Mouse (Mus musculus) neural tube, embryonic 11.5 days (tissue): ENCODE data around the gene Gtf2i. TPM values are rescaled to one million over a fixed set of nuclear protein-coding genes. Genes with fewer than 3 reads are reported as not detected.

ENCODE experiments used
- ATAC-seq: fragments of 200-750 bp; cut with Nextera tagmentation; 2 replicates; pipeline ENCODE4 v1.8.0; 2017; ENCODE audit warnings: moderate number of reproducible peaks, mild to moderate bottlenecking, moderate TSS enrichment, moderate library complexity; ENCODE audit not compliant: insufficient read depth, low FRiP score, low TSS enrichment
- DNase-seq: peaks from one replicate; pipeline ENCODE4 v3.0.0-alpha.2; 2015; ENCODE audit warnings: low spot score
- H3K27ac ChIP-seq: fragments of 300-500 bp; sonication (generic); 2 replicates; pipeline ENCODE4 v1.5.1; 2014; ENCODE audit warnings: low read depth, mild to moderate bottlenecking, low read length
- H3K27me3 ChIP-seq: fragments of 300-500 bp; sonication (generic); 2 replicates; pipeline ENCODE4 v1.6.1; 2014; ENCODE audit warnings: mild to moderate bottlenecking, low read length, mixed read lengths; ENCODE audit not compliant: control insufficient read depth, insufficient read depth
- H3K36me3 ChIP-seq: fragments of 300-500 bp; sonication (generic); 2 replicates; pipeline ENCODE4 v1.6.1; 2014; ENCODE audit warnings: mild to moderate bottlenecking, low read length, moderate library complexity, mixed read lengths; ENCODE audit not compliant: control insufficient read depth, insufficient read depth
- H3K4me1 ChIP-seq: fragments of 300-500 bp; sonication (generic); 2 replicates; pipeline ENCODE4 v1.6.1; 2014; ENCODE audit warnings: low read length, mixed read lengths; ENCODE audit not compliant: control insufficient read depth, insufficient read depth
- H3K4me2 ChIP-seq: fragments of 300-500 bp; sonication (generic); 2 replicates; pipeline ENCODE4 v1.6.1; 2014; ENCODE audit warnings: low read depth, mild to moderate bottlenecking, moderate library complexity
- H3K4me3 ChIP-seq: fragments of 300-500 bp; sonication (generic); 2 replicates; pipeline ENCODE4 v1.5.1; 2014; ENCODE audit warnings: low read depth, low read length
- H3K9ac ChIP-seq: fragments of 300-500 bp; sonication (generic); 2 replicates; pipeline ENCODE4 v1.6.1; 2014; ENCODE audit warnings: mild to moderate bottlenecking, low read length
- H3K9me3 ChIP-seq: fragments of 300-500 bp; sonication (generic); 2 replicates; pipeline ENCODE4 v1.6.1; 2016; ENCODE audit warnings: low read length; ENCODE audit not compliant: control insufficient read depth
- WGBS: fragments of 180-500 bp; shearing (Covaris S2); extraction: QIAGEN DNeasy Blood & Tissue Kit; methylation state at CpG from one replicate; pipeline ENCODE4 v1.1.7; 2014; 5-methylcytosine and 5-hydroxymethylcytosine counted together
- polyA plus RNA-seq: library from polyadenylated mRNA; unstranded; fragments of >200 nt; fragmentation: Nextera tagmentation; extraction: Ambion mirVana; gene quantifications from 2 replicates; pipeline ENCODE4 v1.2.1, GENCODE M21; 2014

Gtf2i gene
- polyA plus RNA-seq, 1 experiment from 2014 or later, result 193 TPM

- ATAC-seq (no peak), DNase-seq (no peak)
- Histone ChIP-seq H3K4me2 (no peak within 1 kb of the TSS), H3K4me3 (no peak within 1 kb of the TSS), H3K4me1 (peaks cover 5% of the 10 kb centered on the region), H3K9ac (no peak within 1 kb of the TSS), H3K9me3 (no peaks in the 10 kb centered on the region), H3K27ac (no peak within 1 kb of the TSS), H3K36me3 (no peaks in the 10 kb centered on the region), H3K27me3 (no peaks in the 10 kb centered on the region)
- 89% methylated on average over 7 of the region's 7 CpGs for WGBS
These were observed 85.2 kb downstream of the Gtf2i start, which contains the start of gene Ncf1 for GRCm38 (mm10) chr5:134229391-134229790. Ncf1 (minus strand) TSS chr5:134229625.

GRCm38 (mm10) chr5:134228249-134228638 lies 86.3 kb downstream of the Gtf2i start:
- 85% methylated on average over 6 of the region's 6 CpGs for WGBS
- H3K9me3 ChIP-seq, result no peaks in the 10 kb centered on the region
- no peaks in the 10 kb centered on the region for H3K27me3 ChIP-seq
- no peak overlapping the region for H3K9ac ChIP-seq
- H3K27ac ChIP-seq, result no peak overlapping the region
- ATAC-seq (no peak), DNase-seq (no peak)
- H3K4me2 ChIP-seq, result no peak overlapping the region
- H3K36me3 ChIP-seq, result no peaks in the 10 kb centered on the region
- no peaks in the 10 kb centered on the region for H3K4me1 ChIP-seq
- no peak overlapping the region for H3K4me3 ChIP-seq

GRCm38 (mm10) chr5:134227574-134228248 lies 86.8 kb downstream of the Gtf2i start:
- WGBS, result 46% methylated on average over 11 of the region's 11 CpGs
- peak; percentile 50 for DNase-seq
- H3K4me2 ChIP-seq, result no peak overlapping the region
- no peak overlapping the region for H3K27ac ChIP-seq
- no peaks in the 10 kb centered on the region for H3K36me3 ChIP-seq
- no peaks in the 10 kb centered on the region for H3K9me3 ChIP-seq
- H3K4me3 ChIP-seq, result no peak overlapping the region
- 0 out of 2 replicates have a peak, but pooled peaks cover under 1% of the 10 kb centered on the region for H3K27me3 ChIP-seq
- ATAC-seq, result no peak
- no peaks in the 10 kb centered on the region for H3K4me1 ChIP-seq
- no peak overlapping the region for H3K9ac ChIP-seq

- Histone ChIP-seq H3K9me3 (no peaks in the 10 kb centered on the region), H3K27ac (no peak overlapping the region), H3K4me1 (peaks cover 2% of the 10 kb centered on the region; the same call in 1 of the 2 replicates), H3K9ac (no peak overlapping the region), H3K27me3 (peaks cover 5% of the 10 kb centered on the region; the same call in 1 of the 2 replicates), H3K4me3 (no peak overlapping the region), H3K36me3 (no peaks in the 10 kb centered on the region), H3K4me2 (no peak overlapping the region)
- ATAC-seq (no peak), DNase-seq (no peak)
- WGBS, result 68% methylated on average over 12 of the region's 12 CpGs
These were observed 87.6 kb downstream of the Gtf2i start for GRCm38 (mm10) chr5:134226946-134227345.

GRCm38 (mm10) chr5:134225110-134225901 lies 89.3 kb downstream of the Gtf2i start:
- Histone ChIP-seq H3K9ac (no peak overlapping the region), H3K4me3 (no peak overlapping the region), H3K27ac (no peak overlapping the region), H3K4me1 (peaks cover 7% of the 10 kb centered on the region), H3K9me3 (no peaks in the 10 kb centered on the region), H3K27me3 (peaks cover 5% of the 10 kb centered on the region; the same call in 1 of the 2 replicates), H3K36me3 (no peaks in the 10 kb centered on the region), H3K4me2 (no peak overlapping the region)
- DNase-seq (no peak), ATAC-seq (no peak)
- WGBS, result 84% methylated on average over 30 of the region's 30 CpGs

GRCm38 (mm10) chr5:134221708-134222150 lies 92.8 kb downstream of the Gtf2i start:
- ATAC-seq, result no peak
- H3K27me3 ChIP-seq, result peaks cover 5% of the 10 kb centered on the region; the same call in 1 of the 2 replicates
- peak overlapping the region; percentile 51 for H3K4me2 ChIP-seq
- peaks cover 10% of the 10 kb centered on the region for H3K4me1 ChIP-seq
- peak overlapping the region; percentile 65 for H3K9ac ChIP-seq
- DNase-seq, result peak; percentile 48
- H3K4me3 ChIP-seq, result peak overlapping the region; percentile 17
- H3K27ac ChIP-seq, result no peak overlapping the region
- 2% methylated on average over 36 of the region's 36 CpGs for WGBS
- H3K9me3 ChIP-seq, result no peaks in the 10 kb centered on the region
- peaks cover 2% of the 10 kb centered on the region; the same call in 1 of the 2 replicates for H3K36me3 ChIP-seq

- Histone ChIP-seq H3K4me2 (peak overlapping the region; percentile 51), H3K4me3 (no peak overlapping the region), H3K9me3 (no peaks in the 10 kb centered on the region), H3K36me3 (peaks cover 2% of the 10 kb centered on the region; the same call in 1 of the 2 replicates), H3K27me3 (peaks cover 5% of the 10 kb centered on the region; the same call in 1 of the 2 replicates), H3K9ac (peak overlapping the region; percentile 65; the same call in 1 of the 2 replicates), H3K4me1 (peaks cover 10% of the 10 kb centered on the region), H3K27ac (no peak overlapping the region)
- WGBS, result 49% methylated on average over 4 of the region's 4 CpGs
- ATAC-seq, result no peak
- no peak for DNase-seq
These were observed 93.3 kb downstream of the Gtf2i start for GRCm38 (mm10) chr5:134221278-134221677.

- Histone ChIP-seq H3K9me3 (no peaks in the 10 kb centered on the region), H3K4me3 (no peak overlapping the region), H3K27me3 (peaks cover 5% of the 10 kb centered on the region; the same call in 1 of the 2 replicates), H3K4me1 (peaks cover 10% of the 10 kb centered on the region), H3K9ac (no peak overlapping the region), H3K27ac (no peak overlapping the region), H3K36me3 (peaks cover 2% of the 10 kb centered on the region; the same call in 1 of the 2 replicates), H3K4me2 (no peak overlapping the region)
- no peak for ATAC-seq
- WGBS, result 91% methylated on average over 7 of the region's 7 CpGs
- DNase-seq, result no peak
These were observed 96.7 kb downstream of the Gtf2i start for GRCm38 (mm10) chr5:134217900-134218299.
